Mouse (Mus musculus): Measurements from ENCODE around the gene Gm45711. TPM values are rescaled to one million over a fixed set of nuclear protein-coding genes. Genes with fewer than 3 reads are reported as not detected.

The Gm45711 gene
- total RNA-seq, 2 experiments from 2014 or later, result not detected

- DNase-seq (ENCODE audit: low spot score in 2 of 2), result no peak
Measured at GRCm38 (mm10) chr8:104246621-104247020, 63.3 kb downstream of the Gm45711 start.

- DNase-seq (ENCODE audit: low spot score in 2 of 2), result no peak
Measured at GRCm38 (mm10) chr8:104242038-104242644, 67.7 kb downstream of the Gm45711 start.

- no peak for DNase-seq (ENCODE audit: low spot score in 2 of 2)
Measured at GRCm38 (mm10) chr8:104239418-104239861, 70.4 kb downstream of the Gm45711 start.

GRCm38 (mm10) chr8:104234573-104234972 lies 75.3 kb downstream of the Gm45711 start:
- DNase-seq (ENCODE audit: low spot score in 2 of 2), result no peak

DNA sequence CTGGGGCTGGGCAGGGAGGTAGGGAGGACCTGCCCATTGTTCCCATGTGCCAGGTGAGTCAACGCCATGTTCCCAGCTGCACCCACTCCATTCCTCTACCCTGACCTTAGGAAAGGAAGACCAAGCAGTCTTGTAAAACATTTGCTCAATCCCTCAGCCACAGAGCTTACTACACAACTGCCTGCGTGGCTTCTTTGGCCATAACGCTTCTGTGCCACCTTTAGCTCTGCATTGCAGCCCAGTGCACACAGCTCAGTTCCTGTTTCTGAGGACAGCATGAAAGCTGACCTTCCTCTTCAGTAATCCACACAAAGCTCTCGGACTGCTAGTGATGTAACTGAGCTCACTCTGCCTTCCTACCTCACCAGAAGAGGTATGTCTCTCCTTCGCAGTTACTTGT lies 77.0 kb downstream of the Gm45711 start:
- DNase-seq (ENCODE audit: low spot score in 2 of 2), result no peak

GRCm38 (mm10) chr8:104232039-104232438 lies 77.8 kb downstream of the Gm45711 start:
- DNase-seq (ENCODE audit: low spot score in 2 of 2), result no peak

Other genes with a start within 250 kb of the Gm45711 start
- gene Cdh5, start 208.5 kb downstream of the Gm45711 start, total RNA-seq (2021), result 10 to 100 TPM; 12.4 to 14.9 TPM
- gene Bean1, start 139.6 kb downstream of the Gm45711 start, total RNA-seq (2021), result 10 to 100 TPM in 1 of 2 experiments, 1 to 10 TPM in 1; 9.0 to 10.7 TPM
- gene Tk2, start 61.5 kb downstream of the Gm45711 start, total RNA-seq (2021), result 10 to 100 TPM; 34.6 to 35.1 TPM
- gene Cklf, start 59.2 kb downstream of the Gm45711 start, total RNA-seq (2021), result 10 to 100 TPM in 1 of 2 experiments, 1 to 10 TPM in 1; 8.1 to 11.7 TPM
- not detected for gene Cmtm2a, start 16.9 kb downstream of the Gm45711 start, total RNA-seq (2021)
- gene Cmtm1, start 64 bp upstream of the Gm45711 start, total RNA-seq (2021), result not detected
- gene Gm11020, start 11.5 kb upstream of the Gm45711 start, total RNA-seq (2021), result not detected
- gene Cmtm2b, start 12.1 kb upstream of the Gm45711 start, total RNA-seq (2021), result not detected
- gene Cmtm3, start 29.3 kb upstream of the Gm45711 start, total RNA-seq (2021), result 10 to 100 TPM; 22.2 to 24.5 TPM
- 10 to 100 TPM; 49.0 to 53.7 TPM for gene Cmtm4, start 85.7 kb upstream of the Gm45711 start, total RNA-seq (2021)
- gene Dync1li2, start 133.0 kb upstream of the Gm45711 start, total RNA-seq (2021), result 100 to 1,000 TPM; 246 to 252 TPM
- under 1 TPM; 0.60 to 0.79 TPM for gene Terb1, start 199.8 kb upstream of the Gm45711 start, total RNA-seq (2021)
- gene Nae1, start 224.6 kb upstream of the Gm45711 start, total RNA-seq (2021), result 10 to 100 TPM; 43.4 to 47.5 TPM
- gene Car7, start 224.6 kb upstream of the Gm45711 start, total RNA-seq (2021), result 10 to 100 TPM; 15.8 to 20.4 TPM

All from layer of hippocampus, postnatal 14 days (tissue).